Mouse (Mus musculus): Measurements from ENCODE around the gene Creld2.

Creld2 gene

GRCm38 (mm10) chr15:88829791-88830440 lies 10.5 kb downstream of the Creld2 start:
- DNase-seq, result no peak

- DNase-seq, result no peak
Measured at GRCm38 (mm10) chr15:88830696-88831095, 11.2 kb downstream of the Creld2 start.

GRCm38 (mm10) chr15:88831482-88831881 lies 12.0 kb downstream of the Creld2 start:
- DNase-seq, result peak; percentile 33

- DNase-seq, result no peak
Measured at GRCm38 (mm10) chr15:88832536-88832935, 13.1 kb downstream of the Creld2 start.

- DNase-seq, result no peak
Measured at GRCm38 (mm10) chr15:88836031-88836430, 16.6 kb downstream of the Creld2 start.

- no peak for DNase-seq
Measured at GRCm38 (mm10) chr15:88836571-88836970, 17.1 kb downstream of the Creld2 start.

GRCm38 (mm10) chr15:88837199-88837932 lies 17.9 kb downstream of the Creld2 start:
- peak; percentile 65 for DNase-seq

- no peak for DNase-seq
Measured at GRCm38 (mm10) chr15:88837977-88838376, 18.5 kb downstream of the Creld2 start.

GRCm38 (mm10) chr15:88839271-88839670 lies 19.8 kb downstream of the Creld2 start:
- DNase-seq, result peak; percentile 58

GRCm38 (mm10) chr15:88840126-88840525 lies 20.7 kb downstream of the Creld2 start:
- DNase-seq, result peak; percentile 36

- DNase-seq, result no peak
Measured at GRCm38 (mm10) chr15:88841160-88841559, 21.7 kb downstream of the Creld2 start.

- no peak for DNase-seq
Measured at GRCm38 (mm10) chr15:88841580-88842299, 22.3 kb downstream of the Creld2 start.

GRCm38 (mm10) chr15:88842300-88842673 lies 22.8 kb downstream of the Creld2 start:
- no peak for DNase-seq

- no peak for DNase-seq
Measured at GRCm38 (mm10) chr15:88843486-88844097, 24.1 kb downstream of the Creld2 start.

- no peak for DNase-seq
Measured at GRCm38 (mm10) chr15:88844966-88845365, 25.5 kb downstream of the Creld2 start.

GRCm38 (mm10) chr15:88848661-88849060 lies 29.2 kb downstream of the Creld2 start:
- no peak for DNase-seq

- DNase-seq, result no peak
Measured at GRCm38 (mm10) chr15:88849621-88850020, 30.2 kb downstream of the Creld2 start.

- peak; percentile 26 for DNase-seq
Measured at GRCm38 (mm10) chr15:88850146-88850826, 30.8 kb downstream of the Creld2 start.

- DNase-seq, result no peak
Measured at GRCm38 (mm10) chr15:88851076-88851475, 31.6 kb downstream of the Creld2 start.

- no peak for DNase-seq
Measured at GRCm38 (mm10) chr15:88851507-88852149, 32.2 kb downstream of the Creld2 start.

- no peak for DNase-seq
Measured at GRCm38 (mm10) chr15:88853106-88853505, 33.7 kb downstream of the Creld2 start.

Data from liver (tissue).